Mouse (Mus musculus): ENCODE data around the gene Gadd45gip1.

DNA sequence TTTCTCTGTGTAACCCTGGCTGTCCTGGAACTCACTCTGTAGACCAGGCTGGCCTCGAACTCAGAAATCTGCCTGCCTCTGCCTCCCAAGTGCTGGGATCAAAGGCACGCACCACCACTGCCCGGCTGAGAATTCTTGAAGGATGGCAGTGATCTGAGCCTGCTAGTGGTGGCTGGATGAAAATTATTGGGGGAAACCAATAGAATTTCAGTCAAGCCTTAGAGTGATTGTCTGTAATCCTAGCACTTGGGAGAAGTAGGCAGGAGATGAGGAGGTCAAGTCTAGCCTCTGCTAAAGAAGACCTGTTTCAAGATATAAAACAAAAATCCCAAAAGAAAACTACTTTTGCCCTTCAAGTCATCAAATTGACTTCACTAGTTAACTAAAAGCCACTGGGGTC is 25.1 kb downstream of the Gadd45gip1 start:
- TF ChIP-seq EP300 (IDR thresholded peaks at IDR 0.05; ENCODE audit: insufficient read depth, low read depth, low read length) (no peak), CTCF (IDR thresholded peaks at IDR 0.05; ENCODE audit: low read depth, low read length) (no peak)

Data from ES-Bruce4 (cell line).